Mouse (Mus musculus) c-Kit-positive CD71-positive TER-119-positive erythroid progenitor cells, embryonic 14.5 days (primary cell): ENCODE results near the gene Hdhd3.
A peak's percentile ranks its signal among the peaks of the same experiment; 100 is the strongest.

ENCODE experiments used
- DNase-seq: peaks from one replicate; pipeline ENCODE4 v3.0.0-alpha.2; 2013; ENCODE audit warnings: low spot score

Gene Hdhd3

DNA sequence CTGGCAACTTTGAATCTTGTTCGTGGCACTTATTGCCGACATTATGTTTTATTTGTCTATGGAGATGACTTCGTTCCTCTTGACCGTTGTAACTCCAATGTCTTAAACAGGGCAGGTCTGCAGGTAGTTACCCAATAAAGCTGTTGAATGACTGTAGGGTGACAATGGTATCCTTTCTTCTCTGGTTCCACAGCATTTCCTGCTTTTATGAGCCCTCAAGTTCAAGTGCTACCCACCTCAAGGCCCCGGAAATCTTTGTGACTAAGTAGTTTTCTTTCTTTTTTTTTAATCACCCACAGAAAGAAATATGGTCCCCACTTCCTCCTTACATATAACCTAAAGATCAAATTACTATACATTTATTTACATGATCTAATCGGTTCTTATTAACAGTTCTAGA is 27.5 kb downstream of the Hdhd3 start:
- no peak for DNase-seq

DNA sequence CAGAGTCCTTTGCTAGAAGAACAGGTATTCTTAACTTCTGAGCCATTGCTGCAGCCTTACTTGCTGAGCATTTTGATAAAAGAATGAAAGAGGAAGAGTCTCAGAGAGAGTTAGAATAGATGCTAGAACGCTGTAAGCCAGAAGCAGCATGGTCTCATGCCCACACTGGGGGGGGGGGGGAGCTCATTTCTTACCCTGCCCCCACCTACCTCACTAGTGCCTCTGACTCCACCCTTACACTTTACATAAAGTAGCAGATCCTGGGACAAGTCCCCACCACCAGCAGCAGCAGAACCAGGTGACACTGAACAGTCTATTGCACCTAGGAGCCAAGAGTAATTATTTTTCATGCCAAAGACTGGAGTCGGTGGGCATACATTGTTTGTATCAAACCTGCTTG is 28.1 kb downstream of the Hdhd3 start:
- DNase-seq: no peak

DNA sequence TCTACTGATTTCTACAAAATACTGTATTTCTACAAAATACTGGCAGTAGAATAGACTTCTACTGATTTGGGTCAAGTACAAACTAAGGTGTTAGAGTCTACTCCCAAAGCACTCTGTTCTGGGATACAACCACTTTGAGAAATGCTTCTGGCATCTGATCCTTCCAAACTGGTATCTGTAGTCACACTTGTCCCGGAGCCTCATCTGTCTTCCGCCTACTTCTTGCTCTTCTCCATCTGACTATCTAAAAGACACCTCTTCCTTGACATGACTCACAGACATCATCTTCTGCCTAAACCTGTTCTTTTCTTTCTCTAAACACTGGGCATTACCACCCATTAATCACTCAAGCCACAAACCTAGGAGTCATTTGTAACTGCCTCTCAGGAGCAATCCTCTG is 31.2 kb downstream of the Hdhd3 start:
- DNase-seq: no peak

DNA sequence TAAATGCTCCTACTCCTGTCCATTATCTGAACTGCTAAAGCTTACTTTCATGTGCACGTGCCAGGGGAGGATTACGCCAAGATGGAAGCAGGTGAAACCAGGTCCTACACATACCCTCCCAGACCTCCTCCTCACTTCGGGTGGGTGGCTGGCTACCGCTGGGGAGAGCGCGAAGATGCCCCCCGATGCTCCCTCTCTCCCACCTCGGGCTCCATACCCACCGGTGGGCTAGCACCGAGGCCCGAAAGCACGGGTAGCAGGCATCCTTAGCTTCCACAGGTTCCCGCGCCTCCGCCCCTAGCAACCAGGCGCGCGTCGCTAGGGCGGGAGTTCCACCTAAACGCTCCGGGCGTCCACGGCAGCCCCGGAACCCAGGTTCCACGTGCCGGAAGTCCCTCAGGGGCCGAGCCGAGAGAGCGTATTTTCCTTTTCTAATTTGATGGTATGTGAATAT is 32.6 kb downstream of the Hdhd3 start, which contains the start of gene Wdr31:
Gene Wdr31, minus strand, starts transcription at position 299 of the 454 bp plus-strand sequence.
- peak; percentile 82 for DNase-seq

DNA sequence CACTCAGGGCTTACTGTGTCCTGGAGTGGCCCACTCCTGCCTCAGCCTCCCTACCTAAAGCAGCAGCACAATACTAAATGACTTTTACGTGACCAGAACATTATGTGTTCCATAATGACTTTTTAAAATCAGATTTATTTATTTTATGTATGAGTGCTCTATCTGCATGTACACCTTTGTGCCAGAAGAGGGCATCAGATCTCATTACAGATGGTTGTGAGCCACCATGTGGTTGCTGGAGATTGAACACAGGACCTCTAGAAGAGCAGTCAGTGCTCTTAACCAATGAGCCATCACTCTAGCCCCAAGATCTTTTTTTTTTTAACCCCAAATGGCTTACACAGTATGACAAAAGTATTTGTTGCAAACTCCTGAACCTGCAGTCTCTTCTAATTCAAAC is 35.1 kb downstream of the Hdhd3 start:
- DNase-seq: no peak

DNA sequence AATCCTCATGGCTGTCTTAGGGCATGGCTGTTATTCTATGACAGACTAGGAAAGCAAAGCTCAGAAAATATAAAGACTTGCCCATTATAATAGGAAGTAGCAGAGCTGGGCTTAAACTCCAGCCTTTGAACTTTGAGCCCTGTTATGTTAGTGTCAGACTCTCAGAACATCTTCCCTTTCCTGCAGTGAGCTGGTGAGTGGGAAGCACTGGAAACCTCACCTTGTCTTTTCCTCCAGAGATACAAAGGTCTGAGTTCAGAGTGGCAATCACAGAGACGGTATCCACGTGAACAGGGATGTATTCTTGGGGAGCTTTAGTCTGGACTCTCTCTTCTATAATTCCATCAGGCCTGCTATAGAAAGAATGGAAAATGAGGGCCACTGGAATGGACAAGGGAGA is 40.1 kb downstream of the Hdhd3 start:
- DNase-seq: no peak

DNA sequence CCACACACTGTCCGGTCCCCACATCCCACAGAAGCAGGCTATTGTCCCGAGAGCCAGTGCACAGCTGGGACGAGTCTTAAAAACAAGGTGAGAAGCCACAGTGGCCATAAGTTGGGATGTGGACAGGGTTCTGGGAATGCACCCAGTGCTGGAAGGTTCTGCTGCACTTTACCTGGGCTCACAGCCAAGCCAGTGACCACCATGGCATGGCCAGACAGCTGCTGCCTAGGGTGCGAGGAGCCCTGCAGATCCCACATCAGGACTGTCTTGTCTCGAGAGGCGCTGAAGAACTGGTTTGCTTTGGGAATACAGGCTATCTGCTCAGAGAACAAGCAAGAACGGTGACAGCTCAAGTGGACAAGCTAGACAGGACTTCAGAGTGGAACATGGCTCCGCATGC is 42.9 kb downstream of the Hdhd3 start:
- no peak for DNase-seq

DNA sequence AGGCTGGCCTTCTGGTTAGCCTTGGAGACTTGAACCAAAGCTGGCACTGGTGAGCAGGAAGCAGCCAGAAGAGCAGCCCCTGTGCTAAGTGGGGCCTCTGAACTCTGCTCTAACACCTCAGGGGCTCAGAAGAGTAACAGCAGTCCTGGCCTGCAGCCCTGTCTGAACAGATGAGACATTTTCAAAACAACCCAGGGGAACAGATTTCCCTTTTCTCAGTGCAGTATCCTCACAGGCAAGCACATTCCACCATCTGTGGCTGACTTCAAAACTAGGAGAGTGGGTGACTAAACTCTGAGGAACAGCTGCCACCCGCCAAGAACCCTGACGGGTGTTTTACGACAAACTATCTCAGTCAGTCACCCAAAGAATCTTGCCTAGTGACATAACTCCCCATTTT is 44.2 kb downstream of the Hdhd3 start:
- no peak for DNase-seq

DNA sequence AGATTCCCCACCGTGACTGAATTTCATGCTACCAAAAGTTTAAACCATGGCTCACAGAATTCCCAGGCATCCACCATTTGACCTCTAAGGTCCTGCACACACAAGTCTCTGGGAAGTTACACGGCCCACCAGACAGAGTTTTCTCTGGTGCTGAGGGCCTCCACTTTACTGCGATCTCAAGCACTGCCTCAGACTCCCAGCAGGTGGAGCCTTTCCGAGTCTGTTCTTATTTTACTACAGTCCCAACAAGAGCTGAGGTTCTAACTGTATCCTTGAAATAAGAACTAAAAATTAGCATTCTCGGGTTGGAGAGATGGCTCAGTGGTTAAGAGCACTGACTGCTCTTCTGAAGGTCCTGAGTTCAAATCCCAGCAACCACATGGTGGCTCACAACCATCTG is 48.3 kb downstream of the Hdhd3 start:
- peak; percentile 35 for DNase-seq
